26 mouse cellular contexts compared by ENCODE assay signal in genomic region chr13:25937631-25938030, GRCm38 (mm10).
A peak's percentile ranks its signal among the peaks of the same experiment; 100 is the strongest.
DNase-seq lines count a peak whose midpoint lies in the region; ATAC-seq lines count a peak whose summit lies in the region.
"Had no signal": no experiment of that assay in that cellular context is flagged by ENCODE, and none has a peak within 500 bp of the region (broad histone marks: within the 10 kb centered on the region; RNA-seq: fewer than 3 reads in every experiment).

No protein-coding gene starts in this region.

- no peaks in the 10 kb centered on the region for H3K36me3 ChIP-seq in forebrain, embryonic 15.5 days
- H3K36me3 ChIP-seq in forebrain, embryonic 16.5 days (ENCODE audit: control insufficient read depth, insufficient read depth), result no peaks in the 10 kb centered on the region
- no peaks in the 10 kb centered on the region for H3K36me3 ChIP-seq in hindbrain, embryonic 14.5 days (replicated peaks; ENCODE audit: control insufficient read depth, insufficient read depth)
- no peaks in the 10 kb centered on the region for H3K36me3 ChIP-seq in hindbrain, embryonic 13.5 days
- H3K36me3 ChIP-seq in midbrain, embryonic 15.5 days (replicated peaks), result no peaks in the 10 kb centered on the region
- no peaks in the 10 kb centered on the region for H3K36me3 ChIP-seq in midbrain, embryonic 11.5 days (ENCODE audit: control insufficient read depth, insufficient read depth, low read length)
- H3K36me3 ChIP-seq: forebrain, embryonic 10.5 days; G1E; heart, embryonic 12.5 days; heart, embryonic 15.5 days had no signal

- H3K4me1 ChIP-seq in forebrain, embryonic 15.5 days, result peaks cover 20% of the 10 kb centered on the region
- peaks cover 17% of the 10 kb centered on the region for H3K4me1 ChIP-seq in forebrain, embryonic 16.5 days (replicated peaks; ENCODE audit: control insufficient read depth, insufficient read depth, low read length)
- peaks cover 12% of the 10 kb centered on the region for H3K4me1 ChIP-seq in hindbrain, embryonic 14.5 days (replicated peaks; ENCODE audit: control insufficient read depth, insufficient read depth, low read length)
- H3K4me1 ChIP-seq in hindbrain, embryonic 13.5 days (replicated peaks), result peaks cover 18% of the 10 kb centered on the region
- peaks cover 16% of the 10 kb centered on the region for H3K4me1 ChIP-seq in midbrain, embryonic 15.5 days
- peaks cover 9% of the 10 kb centered on the region for H3K4me1 ChIP-seq in midbrain, embryonic 11.5 days (ENCODE audit: control insufficient read depth, insufficient read depth, low read length)

- no peak overlapping the region for H3K4me3 ChIP-seq in forebrain, embryonic 15.5 days
- no peak overlapping the region for H3K4me3 ChIP-seq in forebrain, embryonic 16.5 days (replicated peaks; ENCODE audit: low read length)
- H3K4me3 ChIP-seq in hindbrain, embryonic 14.5 days (replicated peaks; ENCODE audit: low read length), result no peak overlapping the region
- no peak overlapping the region for H3K4me3 ChIP-seq in hindbrain, embryonic 13.5 days
- no peak overlapping the region for H3K4me3 ChIP-seq in midbrain, embryonic 15.5 days
- no peak overlapping the region for H3K4me3 ChIP-seq in midbrain, embryonic 11.5 days (ENCODE audit: low read depth, low read length)
- H3K4me3 ChIP-seq: forebrain, embryonic 10.5 days; heart, embryonic 12.5 days; heart, embryonic 15.5 days had no signal

- H3K27me3 ChIP-seq in forebrain, embryonic 15.5 days, result no peaks in the 10 kb centered on the region
- H3K27me3 ChIP-seq in forebrain, embryonic 16.5 days (replicated peaks; ENCODE audit: control insufficient read depth, insufficient read depth, low read length), result no peaks in the 10 kb centered on the region
- H3K27me3 ChIP-seq in hindbrain, embryonic 14.5 days (ENCODE audit: control insufficient read depth, insufficient read depth, low read length), result no peaks in the 10 kb centered on the region
- H3K27me3 ChIP-seq in hindbrain, embryonic 13.5 days, result no peaks in the 10 kb centered on the region
- H3K27me3 ChIP-seq in midbrain, embryonic 15.5 days (replicated peaks), result no peaks in the 10 kb centered on the region
- no peaks in the 10 kb centered on the region for H3K27me3 ChIP-seq in midbrain, embryonic 11.5 days (ENCODE audit: control insufficient read depth, insufficient read depth, low read length)
- H3K27me3 ChIP-seq: CH12.LX; heart, embryonic 12.5 days; heart, embryonic 15.5 days; Patski had no signal

- ATAC-seq in forebrain, embryonic 15.5 days (replicated peaks), result no peak
- no peak for ATAC-seq in forebrain, embryonic 16.5 days
- no peak for ATAC-seq in hindbrain, embryonic 14.5 days (ENCODE audit: low FRiP score)
- ATAC-seq in hindbrain, embryonic 13.5 days (ENCODE audit: low FRiP score), result no peak
- ATAC-seq in midbrain, embryonic 15.5 days (replicated peaks), result no peak
- ATAC-seq in midbrain, embryonic 11.5 days (ENCODE audit: low FRiP score), result no peak
- ATAC-seq: hindbrain, embryonic 16.5 days; inflammation-experienced regulatory T-cells, adult 6 months; intestine, embryonic 16.5 days; Patski had no signal

- 79% methylated on average over 1 of the region's 1 CpGs for WGBS in forebrain, embryonic 15.5 days
- WGBS in forebrain, embryonic 16.5 days, result 95% methylated on average over 1 of the region's 1 CpGs
- WGBS in hindbrain, embryonic 14.5 days, result 74% methylated on average over 1 of the region's 1 CpGs
- WGBS in hindbrain, embryonic 13.5 days, result 85% methylated on average over 1 of the region's 1 CpGs
- 80% methylated on average over 1 of the region's 1 CpGs for WGBS in midbrain, embryonic 15.5 days
- 92% methylated on average over 1 of the region's 1 CpGs for WGBS in midbrain, embryonic 11.5 days

- H3K9me3 ChIP-seq in forebrain, embryonic 15.5 days, result no peaks in the 10 kb centered on the region
- H3K9me3 ChIP-seq in forebrain, embryonic 16.5 days (ENCODE audit: control insufficient read depth, low read length), result no peaks in the 10 kb centered on the region
- H3K9me3 ChIP-seq in hindbrain, embryonic 14.5 days (ENCODE audit: control insufficient read depth, low read length), result no peaks in the 10 kb centered on the region
- H3K9me3 ChIP-seq in hindbrain, embryonic 13.5 days, result no peaks in the 10 kb centered on the region
- H3K9me3 ChIP-seq in midbrain, embryonic 15.5 days, result no peaks in the 10 kb centered on the region
- H3K9me3 ChIP-seq in midbrain, embryonic 11.5 days (ENCODE audit: control insufficient read depth, low read length), result no peaks in the 10 kb centered on the region
- H3K9me3 ChIP-seq: forebrain, embryonic 10.5 days; G1E; heart, embryonic 12.5 days; heart, embryonic 15.5 days had no signal

- H3K27ac ChIP-seq in forebrain, embryonic 15.5 days (replicated peaks), result peak overlapping the region; percentile 0; the same call in 1 of the 2 replicates
- H3K27ac ChIP-seq in forebrain, embryonic 16.5 days (ENCODE audit: low read length), result no peak overlapping the region
- H3K27ac ChIP-seq in hindbrain, embryonic 14.5 days, result no peak overlapping the region
- H3K27ac ChIP-seq in hindbrain, embryonic 13.5 days, result no peak overlapping the region
- H3K27ac ChIP-seq in midbrain, embryonic 15.5 days, result 0 out of 2 replicates have a peak overlapping the region, but pooled peaks have one; percentile 15
- no peak overlapping the region for H3K27ac ChIP-seq in midbrain, embryonic 11.5 days (ENCODE audit: low read depth, low read length)
- H3K27ac ChIP-seq: forebrain, embryonic 10.5 days; heart, embryonic 15.5 days had no signal

- H3K4me2 ChIP-seq in forebrain, embryonic 15.5 days (replicated peaks), result no peak overlapping the region
- H3K4me2 ChIP-seq in forebrain, embryonic 16.5 days (ENCODE audit: low read length), result no peak overlapping the region
- H3K4me2 ChIP-seq in hindbrain, embryonic 14.5 days (replicated peaks), result no peak overlapping the region
- H3K4me2 ChIP-seq in hindbrain, embryonic 13.5 days, result no peak overlapping the region
- no peak overlapping the region for H3K4me2 ChIP-seq in midbrain, embryonic 15.5 days
- H3K4me2 ChIP-seq in midbrain, embryonic 11.5 days, result no peak overlapping the region
- H3K4me2 ChIP-seq: heart, embryonic 12.5 days; heart, embryonic 15.5 days had no signal

- no peak overlapping the region for H3K9ac ChIP-seq in forebrain, embryonic 15.5 days (replicated peaks)
- no peak overlapping the region for H3K9ac ChIP-seq in forebrain, embryonic 16.5 days (replicated peaks; ENCODE audit: low read depth, low read length)
- no peak overlapping the region for H3K9ac ChIP-seq in hindbrain, embryonic 14.5 days
- H3K9ac ChIP-seq in hindbrain, embryonic 13.5 days, result no peak overlapping the region
- no peak overlapping the region for H3K9ac ChIP-seq in midbrain, embryonic 15.5 days
- H3K9ac ChIP-seq in midbrain, embryonic 11.5 days (ENCODE audit: low read length), result no peak overlapping the region
- H3K9ac ChIP-seq: heart, embryonic 12.5 days; heart, embryonic 15.5 days had no signal

- peak; percentile 42 for DNase-seq in hindbrain, embryonic 14.5 days (ENCODE audit: low spot score)
- no peak for DNase-seq in midbrain, embryonic 11.5 days (ENCODE audit: low spot score, missing footprints)
- DNase-seq in brain, adult 2 months (ENCODE audit: low read depth, low spot score), result peak; percentile 51
- DNase-seq in ovary, adult 18-20 months (ENCODE audit: low spot score), result no peak
- DNase-seq: adrenal gland, postnatal 10 days; B cell, adult 2 months; cerebellum, adult 18-20 months; cerebellum, adult 9-10 months; gastrocnemius, postnatal 25 days; heart, adult 18-20 months; heart, postnatal 10 days; heart, postnatal 36 days; kidney, adult 18-20 months had no signal

Comparison
In these comparisons a context has a peak if more than half of its experiments do, and no peak if none do; other contexts are left out.
1. H3K27ac ChIP-seq: peak in forebrain, embryonic 15.5 days (single experiment) and midbrain, embryonic 15.5 days (single experiment); none in forebrain, embryonic 16.5 days (single experiment), hindbrain, embryonic 14.5 days (single experiment), hindbrain, embryonic 13.5 days (single experiment) and midbrain, embryonic 11.5 days (single experiment).
2. DNase-seq: peak in hindbrain, embryonic 14.5 days (single experiment) and brain, adult 2 months (single experiment); none in midbrain, embryonic 11.5 days (single experiment) and ovary, adult 18-20 months (single experiment).